Mouse (Mus musculus): Measurements from ENCODE around the gene Rtn4.

DNA sequence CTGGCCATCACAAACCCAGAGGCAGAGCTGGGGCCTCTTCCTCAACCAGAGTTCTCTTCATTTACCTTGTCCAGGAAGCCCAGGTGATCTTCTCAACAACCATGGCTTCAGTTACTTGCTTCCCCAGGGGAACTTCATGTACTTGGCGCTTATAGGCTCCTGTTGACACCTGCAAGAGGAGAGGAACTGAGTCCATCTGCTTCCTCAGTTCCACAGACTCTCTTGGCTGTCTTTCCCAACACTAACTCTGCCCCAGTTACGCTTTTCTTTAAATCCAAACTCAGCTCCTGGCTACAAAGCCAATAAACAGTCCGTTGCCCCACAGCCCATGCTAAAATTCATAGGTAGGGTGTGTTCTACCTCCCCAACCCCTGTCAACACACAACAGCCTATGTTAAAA lies 54.6 kb downstream of the Rtn4 start:
- no peak for TF ChIP-seq CTCF (IDR thresholded peaks at IDR 0.05; ENCODE audit: extremely low read depth, insufficient read length, insufficient replicate concordance, low read depth, low read length)
- TF ChIP-seq POLR2A (IDR thresholded peaks at IDR 0.05; ENCODE audit: low read depth, low read length), result no peak

All from small intestine, adult 2 months (tissue).